Comparison of ENCODE assay signal across 14 mouse cellular contexts in genomic region chr2:69952849-69953248, GRCm38 (mm10).
"Had no signal": no experiment of that assay in that cellular context is flagged by ENCODE, and none has a peak within 500 bp of the region (broad histone marks: within the 10 kb centered on the region; RNA-seq: fewer than 3 reads in every experiment).

No protein-coding gene starts in this region.

- H3K27ac ChIP-seq: kidney, embryonic 15.5 days; limb, embryonic 15.5 days; liver, embryonic 12.5 days; midbrain, embryonic 10.5 days; neural tube, embryonic 12.5 days had no signal

- H3K4me1 ChIP-seq: kidney, embryonic 15.5 days; limb, embryonic 15.5 days; midbrain, embryonic 10.5 days; neural tube, embryonic 12.5 days had no signal

- H3K9me3 ChIP-seq: kidney, embryonic 15.5 days; limb, embryonic 15.5 days; liver, embryonic 12.5 days; midbrain, embryonic 10.5 days; neural tube, embryonic 12.5 days had no signal

- H3K27me3 ChIP-seq: kidney, embryonic 15.5 days; limb, embryonic 15.5 days; liver, embryonic 12.5 days; neural tube, embryonic 12.5 days had no signal

- H3K4me2 ChIP-seq: kidney, embryonic 15.5 days; limb, embryonic 15.5 days; liver, embryonic 12.5 days; lung, embryonic 14.5 days; neural tube, embryonic 12.5 days had no signal

- DNase-seq: kidney, postnatal 14 days; left cerebral cortex, postnatal 4 days; lung, embryonic 14.5 days; lung, postnatal 10 days; lung, postnatal 4 days; midbrain, embryonic 14.5 days; retina, postnatal 1 day; right cerebral cortex, postnatal 4 days; thymus, postnatal 4 days had no signal

- ATAC-seq: liver, embryonic 12.5 days had no signal

- H3K4me3 ChIP-seq: kidney, embryonic 15.5 days; limb, embryonic 15.5 days; liver, embryonic 12.5 days; midbrain, embryonic 10.5 days; neural tube, embryonic 12.5 days had no signal

- H3K9ac ChIP-seq: kidney, embryonic 15.5 days; limb, embryonic 15.5 days; liver, embryonic 12.5 days; lung, embryonic 14.5 days; neural tube, embryonic 12.5 days had no signal
